ENCODE assay signal across 14 mouse cellular contexts in the genomic region with DNA sequence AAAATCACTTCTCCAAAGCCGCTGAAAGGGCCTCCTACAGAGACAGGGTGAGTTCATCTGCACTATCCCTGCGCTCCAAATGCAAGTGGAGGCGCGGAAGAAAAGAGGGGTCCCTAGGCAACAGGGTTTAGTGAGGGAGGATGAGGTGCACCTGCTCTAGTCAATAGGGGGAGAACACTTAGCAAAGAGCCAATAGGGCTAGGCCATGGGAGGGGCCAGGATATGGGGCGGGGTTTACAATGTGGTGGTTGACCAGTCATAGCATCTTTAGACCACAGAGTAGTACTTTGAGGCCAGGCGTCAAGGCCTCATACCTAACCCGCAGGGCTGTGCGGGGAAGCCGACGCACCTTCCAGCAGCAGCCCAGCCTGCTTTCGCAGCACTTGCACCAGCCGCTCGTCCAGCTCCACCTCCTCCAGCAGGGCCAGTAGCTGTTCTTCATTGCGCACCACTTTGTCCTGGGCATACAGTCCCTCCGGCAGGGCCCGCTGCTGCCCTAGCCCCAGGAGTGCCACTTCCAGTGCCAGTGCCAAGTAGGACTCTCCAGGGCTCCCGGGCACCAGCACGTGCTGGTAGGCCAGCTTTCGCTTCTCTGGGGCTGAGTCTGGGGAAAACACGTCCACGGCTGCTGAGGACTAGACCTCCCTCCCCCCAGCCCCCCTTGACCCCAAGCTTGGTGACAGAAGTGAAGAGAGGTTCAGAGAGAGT. TPM values are rescaled to one million over a fixed set of nuclear protein-coding genes. Genes with fewer than 3 reads are reported as not detected.
DNase-seq lines count a peak whose midpoint lies in the region; ATAC-seq lines count a peak whose summit lies in the region.
"Had no signal": no experiment of that assay in that cellular context is flagged by ENCODE, and none has a peak within 500 bp of the region (broad histone marks: within the 10 kb centered on the region; RNA-seq: fewer than 3 reads in every experiment).

No protein-coding gene starts in this region.

- no peaks in the 10 kb centered on the region for H3K4me1 ChIP-seq in hindbrain, embryonic 16.5 days (ENCODE audit: control insufficient read depth, insufficient read depth, low read depth, low read length)
- no peaks in the 10 kb centered on the region for H3K4me1 ChIP-seq in hindbrain, embryonic 11.5 days (replicated peaks; ENCODE audit: control insufficient read depth, insufficient read depth, low read length)
- H3K4me1 ChIP-seq in midbrain, embryonic 16.5 days (ENCODE audit: control insufficient read depth, insufficient read depth, low read length): no peaks in the 10 kb centered on the region
- H3K4me1 ChIP-seq in midbrain, embryonic 11.5 days (ENCODE audit: control insufficient read depth, insufficient read depth, low read length): no peaks in the 10 kb centered on the region
- H3K4me1 ChIP-seq: kidney, embryonic 15.5 days; limb, embryonic 13.5 days had no signal

- ATAC-seq in hindbrain, embryonic 16.5 days: peak; percentile 34; the same call in 1 of the 2 replicates
- no peak for ATAC-seq in hindbrain, embryonic 11.5 days (ENCODE audit: low FRiP score)
- peak; percentile 36 for ATAC-seq in midbrain, embryonic 16.5 days
- ATAC-seq in midbrain, embryonic 11.5 days (ENCODE audit: low FRiP score): no peak
- ATAC-seq in megakaryocyte-erythroid progenitor cell, adult 5-6 weeks (replicated peaks; ENCODE audit: low FRiP score, low TSS enrichment, poor library complexity, severe bottlenecking): peak; percentile 36; the same call in 1 of the 2 replicates
- ATAC-seq: lung, postnatal 0 days had no signal

- no peak overlapping the region for H3K4me2 ChIP-seq in hindbrain, embryonic 16.5 days (ENCODE audit: low read length)
- H3K4me2 ChIP-seq in hindbrain, embryonic 11.5 days (replicated peaks; ENCODE audit: low read depth, low read length): no peak overlapping the region
- H3K4me2 ChIP-seq in midbrain, embryonic 16.5 days (ENCODE audit: low read length): no peak overlapping the region
- no peak overlapping the region for H3K4me2 ChIP-seq in midbrain, embryonic 11.5 days
- H3K4me2 ChIP-seq: kidney, embryonic 15.5 days; limb, embryonic 13.5 days had no signal

- peaks cover 63% of the 10 kb centered on the region for H3K36me3 ChIP-seq in hindbrain, embryonic 16.5 days (ENCODE audit: control insufficient read depth, insufficient read depth, low read length)
- H3K36me3 ChIP-seq in hindbrain, embryonic 11.5 days (ENCODE audit: control insufficient read depth, insufficient read depth, low read length): peaks cover 24% of the 10 kb centered on the region
- peaks cover 62% of the 10 kb centered on the region for H3K36me3 ChIP-seq in midbrain, embryonic 16.5 days (ENCODE audit: control insufficient read depth, insufficient read depth, low read length)
- H3K36me3 ChIP-seq in midbrain, embryonic 11.5 days (ENCODE audit: control insufficient read depth, insufficient read depth, low read length): peaks cover 36% of the 10 kb centered on the region

- H3K4me3 ChIP-seq in hindbrain, embryonic 16.5 days (ENCODE audit: low read length): no peak overlapping the region
- H3K4me3 ChIP-seq in hindbrain, embryonic 11.5 days (ENCODE audit: low read depth, low read length): no peak overlapping the region
- H3K4me3 ChIP-seq in midbrain, embryonic 16.5 days (ENCODE audit: low read depth, low read length): no peak overlapping the region
- no peak overlapping the region for H3K4me3 ChIP-seq in midbrain, embryonic 11.5 days (ENCODE audit: low read depth, low read length)
- H3K4me3 ChIP-seq: kidney, embryonic 15.5 days; limb, embryonic 13.5 days had no signal

- H3K9me3 ChIP-seq in hindbrain, embryonic 16.5 days (ENCODE audit: control insufficient read depth, low read length): no peaks in the 10 kb centered on the region
- no peaks in the 10 kb centered on the region for H3K9me3 ChIP-seq in hindbrain, embryonic 11.5 days (ENCODE audit: control insufficient read depth, low read length)
- H3K9me3 ChIP-seq in midbrain, embryonic 16.5 days (replicated peaks; ENCODE audit: control insufficient read depth, low read length, poor library complexity, severe bottlenecking): no peaks in the 10 kb centered on the region
- H3K9me3 ChIP-seq in midbrain, embryonic 11.5 days (ENCODE audit: control insufficient read depth, low read length): no peaks in the 10 kb centered on the region
- H3K9me3 ChIP-seq: kidney, embryonic 15.5 days; limb, embryonic 13.5 days had no signal

- H3K9ac ChIP-seq in hindbrain, embryonic 16.5 days (ENCODE audit: low read depth, low read length): no peak overlapping the region
- H3K9ac ChIP-seq in hindbrain, embryonic 11.5 days (ENCODE audit: low read depth, low read length): no peak overlapping the region
- no peak overlapping the region for H3K9ac ChIP-seq in midbrain, embryonic 16.5 days (ENCODE audit: low read depth, low read length)
- no peak overlapping the region for H3K9ac ChIP-seq in midbrain, embryonic 11.5 days (ENCODE audit: low read length)
- H3K9ac ChIP-seq: kidney, embryonic 15.5 days; limb, embryonic 13.5 days had no signal

- no peaks in the 10 kb centered on the region for H3K27me3 ChIP-seq in hindbrain, embryonic 16.5 days (replicated peaks; ENCODE audit: control insufficient read depth, insufficient read depth, low read length)
- no peaks in the 10 kb centered on the region for H3K27me3 ChIP-seq in hindbrain, embryonic 11.5 days (ENCODE audit: control insufficient read depth, insufficient read depth, low read length)
- no peaks in the 10 kb centered on the region for H3K27me3 ChIP-seq in midbrain, embryonic 16.5 days (ENCODE audit: control insufficient read depth, insufficient read depth, low read depth, low read length)
- no peaks in the 10 kb centered on the region for H3K27me3 ChIP-seq in midbrain, embryonic 11.5 days (ENCODE audit: control insufficient read depth, insufficient read depth, low read length)
- H3K27me3 ChIP-seq: kidney, embryonic 15.5 days; limb, embryonic 13.5 days had no signal

- H3K27ac ChIP-seq in hindbrain, embryonic 16.5 days (ENCODE audit: low read depth, low read length): no peak overlapping the region
- no peak overlapping the region for H3K27ac ChIP-seq in hindbrain, embryonic 11.5 days (ENCODE audit: low read depth, low read length)
- H3K27ac ChIP-seq in midbrain, embryonic 16.5 days (ENCODE audit: low read length): no peak overlapping the region
- no peak overlapping the region for H3K27ac ChIP-seq in midbrain, embryonic 11.5 days (ENCODE audit: low read depth, low read length)
- H3K27ac ChIP-seq: kidney, embryonic 15.5 days; limb, embryonic 13.5 days had no signal

- 78% methylated on average over 20 of the region's 21 CpGs for WGBS in hindbrain, embryonic 16.5 days
- WGBS in hindbrain, embryonic 11.5 days: 81% methylated on average over 21 of the region's 21 CpGs
- WGBS in midbrain, embryonic 16.5 days: 79% methylated on average over 21 of the region's 21 CpGs
- 77% methylated on average over 21 of the region's 21 CpGs for WGBS in midbrain, embryonic 11.5 days

- DNase-seq in adrenal gland, adult 2 months: peak; percentile 37
- DNase-seq in adrenal gland, postnatal 4 days (ENCODE audit: low spot score in 2 of 2): no peak
- no peak for DNase-seq in hindbrain, embryonic 11.5 days (ENCODE audit: low spot score)
- DNase-seq in midbrain, embryonic 11.5 days (ENCODE audit: low spot score, missing footprints): no peak
- no peak for DNase-seq in right cerebral cortex, adult 2 months (ENCODE audit: low spot score in 2 of 2)
- DNase-seq: cerebellum, adult 9-11 months; heart, postnatal 4 days had no signal

RNA-seq across cellular contexts. Expression of a gene that starts 13.4 kb away (rescaled TPM):
- 10 to 100 TPM; 31.4 to 55.6 TPM for total RNA-seq in adrenal gland, adult 2 months (2021)
- polyA plus RNA-seq in adrenal gland, adult 2 months (2012; rRNA removed): 66.3 and 76.1 TPM in 2 replicates
- 10 to 100 TPM; 35.8 to 37.6 TPM for total RNA-seq in adrenal gland, postnatal 4 days (2021)
- polyA plus RNA-seq in hindbrain, embryonic 16.5 days (2015; fragmentation: Nextera tagmentation; extraction: Ambion mirVana): 16.2 and 22.2 TPM in 2 replicates
- polyA plus RNA-seq in hindbrain, embryonic 11.5 days (2014; fragmentation: Nextera tagmentation; extraction: Ambion mirVana): 22.5 and 26.1 TPM in 2 replicates
- 22.4 and 26.4 TPM in 2 replicates for polyA plus RNA-seq in midbrain, embryonic 16.5 days (2015; fragmentation: Nextera tagmentation; extraction: Ambion mirVana)
- 19.4 and 24.7 TPM in 2 replicates for polyA plus RNA-seq in midbrain, embryonic 11.5 days (2014; fragmentation: Nextera tagmentation; extraction: Ambion mirVana)
- total RNA-seq in megakaryocyte-erythroid progenitor cell, adult 5-6 weeks (2014; fragmentation: Nextera tagmentation): 2.8 and 4.8 TPM in 2 replicates
- 3.3 and 3.7 TPM in 2 replicates for total RNA-seq in megakaryocyte-erythroid progenitor cell, adult 5-6 weeks (2017)

RNA-seq across cellular contexts. Expression of a gene that starts 26.0 kb away (rescaled TPM):
- 100 to 1,000 TPM; 268 to 291 TPM for total RNA-seq in adrenal gland, adult 2 months (2021)
- 58.8 and 67.3 TPM in 2 replicates for polyA plus RNA-seq in adrenal gland, adult 2 months (2012; rRNA removed)
- total RNA-seq in adrenal gland, postnatal 4 days (2021): 100 to 1,000 TPM; 184 to 189 TPM
- polyA plus RNA-seq in hindbrain, embryonic 16.5 days (2015; fragmentation: Nextera tagmentation; extraction: Ambion mirVana): 249 and 266 TPM in 2 replicates
- 298 and 313 TPM in 2 replicates for polyA plus RNA-seq in hindbrain, embryonic 11.5 days (2014; fragmentation: Nextera tagmentation; extraction: Ambion mirVana)
- 229 and 244 TPM in 2 replicates for polyA plus RNA-seq in midbrain, embryonic 16.5 days (2015; fragmentation: Nextera tagmentation; extraction: Ambion mirVana)
- polyA plus RNA-seq in midbrain, embryonic 11.5 days (2014; fragmentation: Nextera tagmentation; extraction: Ambion mirVana): 281 and 304 TPM in 2 replicates
- total RNA-seq in megakaryocyte-erythroid progenitor cell, adult 5-6 weeks (2014; fragmentation: Nextera tagmentation): 122 and 195 TPM in 2 replicates
- 63.7 and 94.8 TPM in 2 replicates for total RNA-seq in megakaryocyte-erythroid progenitor cell, adult 5-6 weeks (2017)

RNA-seq across cellular contexts. Expression of a gene that starts 33.6 kb away (rescaled TPM):
- total RNA-seq in adrenal gland, adult 2 months (2021): 10 to 100 TPM; 27.9 to 38.1 TPM
- 239 and 243 TPM in 2 replicates for polyA plus RNA-seq in adrenal gland, adult 2 months (2012; rRNA removed)
- 10 to 100 TPM; 41.0 to 45.0 TPM for total RNA-seq in adrenal gland, postnatal 4 days (2021)
- polyA plus RNA-seq in hindbrain, embryonic 16.5 days (2015; fragmentation: Nextera tagmentation; extraction: Ambion mirVana): 46.4 and 47.9 TPM in 2 replicates
- 49.8 and 51.2 TPM in 2 replicates for polyA plus RNA-seq in hindbrain, embryonic 11.5 days (2014; fragmentation: Nextera tagmentation; extraction: Ambion mirVana)
- polyA plus RNA-seq in midbrain, embryonic 16.5 days (2015; fragmentation: Nextera tagmentation; extraction: Ambion mirVana): 41.1 and 43.4 TPM in 2 replicates
- 47.2 and 52.4 TPM in 2 replicates for polyA plus RNA-seq in midbrain, embryonic 11.5 days (2014; fragmentation: Nextera tagmentation; extraction: Ambion mirVana)
- 36.7 and 51.9 TPM in 2 replicates for total RNA-seq in megakaryocyte-erythroid progenitor cell, adult 5-6 weeks (2014; fragmentation: Nextera tagmentation)
- total RNA-seq in megakaryocyte-erythroid progenitor cell, adult 5-6 weeks (2017): 19.1 and 19.3 TPM in 2 replicates

RNA-seq across cellular contexts. Expression of a gene that starts 38.5 kb away (rescaled TPM):
- total RNA-seq in adrenal gland, adult 2 months (2021): 1 to 10 TPM; 1.1 to 1.3 TPM
- 0.36 and 1.0 TPM in 2 replicates for polyA plus RNA-seq in adrenal gland, adult 2 months (2012; rRNA removed)
- total RNA-seq in adrenal gland, postnatal 4 days (2021): 1 to 10 TPM; 3.1 to 4.3 TPM
- polyA plus RNA-seq in hindbrain, embryonic 16.5 days (2015; fragmentation: Nextera tagmentation; extraction: Ambion mirVana): 6.2 and 6.8 TPM in 2 replicates
- 4.5 and 5.6 TPM in 2 replicates for polyA plus RNA-seq in hindbrain, embryonic 11.5 days (2014; fragmentation: Nextera tagmentation; extraction: Ambion mirVana)
- polyA plus RNA-seq in midbrain, embryonic 16.5 days (2015; fragmentation: Nextera tagmentation; extraction: Ambion mirVana): 6.6 and 7.1 TPM in 2 replicates
- polyA plus RNA-seq in midbrain, embryonic 11.5 days (2014; fragmentation: Nextera tagmentation; extraction: Ambion mirVana): 4.7 and 4.9 TPM in 2 replicates
- 2.9 and 5.0 TPM in 2 replicates for total RNA-seq in megakaryocyte-erythroid progenitor cell, adult 5-6 weeks (2014; fragmentation: Nextera tagmentation)
- not detected in 2 replicates for total RNA-seq in megakaryocyte-erythroid progenitor cell, adult 5-6 weeks (2017)
- polyA plus RNA-seq: urinary bladder, adult 2 months had no signal

RNA-seq across cellular contexts. Expression of a gene that starts 46.7 kb away (rescaled TPM):
- 10 to 100 TPM; 19.3 to 25.8 TPM for total RNA-seq in adrenal gland, adult 2 months (2021)
- 15.9 and 16.5 TPM in 2 replicates for polyA plus RNA-seq in adrenal gland, adult 2 months (2012; rRNA removed)
- total RNA-seq in adrenal gland, postnatal 4 days (2021): 10 to 100 TPM; 20.8 to 22.4 TPM
- polyA plus RNA-seq in hindbrain, embryonic 16.5 days (2015; fragmentation: Nextera tagmentation; extraction: Ambion mirVana): 23.0 and 25.0 TPM in 2 replicates
- 21.3 and 27.4 TPM in 2 replicates for polyA plus RNA-seq in hindbrain, embryonic 11.5 days (2014; fragmentation: Nextera tagmentation; extraction: Ambion mirVana)
- polyA plus RNA-seq in midbrain, embryonic 16.5 days (2015; fragmentation: Nextera tagmentation; extraction: Ambion mirVana): 23.0 and 25.4 TPM in 2 replicates
- 22.2 and 23.3 TPM in 2 replicates for polyA plus RNA-seq in midbrain, embryonic 11.5 days (2014; fragmentation: Nextera tagmentation; extraction: Ambion mirVana)
- 18.0 and 20.9 TPM in 2 replicates for total RNA-seq in megakaryocyte-erythroid progenitor cell, adult 5-6 weeks (2014; fragmentation: Nextera tagmentation)
- total RNA-seq in megakaryocyte-erythroid progenitor cell, adult 5-6 weeks (2017): 9.5 and 12.7 TPM in 2 replicates

Comparison
In these comparisons a context has a peak if more than half of its experiments do, and no peak if none do; other contexts are left out.
1. ATAC-seq: peak in hindbrain, embryonic 16.5 days (single experiment), midbrain, embryonic 16.5 days (single experiment) and megakaryocyte-erythroid progenitor cell, adult 5-6 weeks (single experiment); none in hindbrain, embryonic 11.5 days (single experiment) and midbrain, embryonic 11.5 days (single experiment).